Mouse (Mus musculus): ENCODE results near the gene Eef1a2.
"Not testable (repeated sequence)": the region's sequence is repeated elsewhere in the genome, so short reads cannot be mapped to it uniquely, and the experiment has no call there.

The Eef1a2 gene

DNA sequence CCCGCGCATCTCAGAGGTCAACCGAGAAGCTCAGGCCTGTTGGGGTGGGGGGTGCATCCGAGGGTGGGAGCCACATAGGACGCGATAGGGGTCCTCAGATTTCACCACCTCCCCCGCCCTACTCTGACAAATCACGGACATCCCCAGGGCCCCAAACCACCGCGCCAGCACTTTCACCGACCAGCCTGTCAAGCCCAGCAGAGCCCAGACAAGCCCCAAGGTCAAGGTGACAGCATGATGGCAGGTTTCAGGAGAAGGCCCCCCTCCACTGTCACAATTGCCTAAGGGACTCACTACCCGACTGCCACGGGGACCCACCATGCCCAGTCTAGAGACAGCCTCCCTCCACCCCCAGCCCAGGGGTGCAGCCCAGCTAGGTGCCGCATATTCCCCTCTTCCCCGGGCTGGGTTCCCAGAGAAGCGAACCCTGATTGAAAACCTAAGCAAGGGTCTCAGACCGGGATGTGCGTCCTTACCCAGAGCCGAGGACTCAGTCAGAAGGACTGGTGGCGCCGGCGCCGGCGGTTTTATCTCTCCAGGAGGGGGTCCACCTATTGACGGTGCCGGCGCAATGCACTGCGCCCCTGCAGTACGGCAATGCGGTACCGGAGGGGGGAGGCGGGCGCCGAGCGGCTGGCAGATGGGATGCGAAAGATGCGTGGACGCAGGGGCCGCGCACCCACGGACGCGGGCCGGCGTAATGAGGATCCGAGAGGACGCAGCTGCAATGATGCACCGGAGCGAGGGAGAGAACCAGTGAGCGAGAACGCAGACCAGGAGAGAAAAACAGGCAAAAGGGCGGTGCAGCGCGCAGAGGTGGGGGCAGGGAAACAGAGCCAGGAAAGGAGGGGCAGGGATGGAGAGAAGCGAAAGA is at the start of gene Eef1a2:
TSS of gene Eef1a2 (minus strand) at position 767 of the 874 bp plus-strand sequence.
- peak; percentile 89 for DNase-seq

GRCm38 (mm10) chr2:181206118-181206517 is 49.3 kb upstream of the Eef1a2 start:
- no peak for DNase-seq

DNA sequence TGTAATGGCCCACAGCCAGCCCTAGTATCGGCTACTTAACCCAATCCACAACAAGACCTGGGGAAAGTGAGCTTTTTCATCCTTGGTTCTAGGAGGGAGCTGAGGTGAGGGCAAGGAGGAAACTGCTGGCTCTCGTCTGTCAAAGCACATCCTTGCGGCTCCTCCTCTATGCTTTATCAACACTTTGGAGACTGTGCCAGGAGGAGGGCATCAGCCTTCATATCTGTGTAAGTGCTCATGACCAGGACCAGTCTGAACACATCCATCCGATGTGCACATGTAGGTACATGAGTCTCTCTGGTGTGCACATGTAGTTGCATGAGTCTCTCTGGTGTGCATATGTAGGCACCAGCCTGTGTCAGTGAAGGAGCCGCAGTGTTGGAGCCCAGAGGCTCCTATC is 48.9 kb upstream of the Eef1a2 start:
- no peak for DNase-seq

- DNase-seq, result no peak
Observed at GRCm38 (mm10) chr2:181202886-181203285, 46.1 kb upstream of the Eef1a2 start.

GRCm38 (mm10) chr2:181202422-181202821 is 45.6 kb upstream of the Eef1a2 start, which contains the start of gene Ptk6:
Ptk6 (minus strand) TSS chr2:181202789.
- no peak for DNase-seq

DNA sequence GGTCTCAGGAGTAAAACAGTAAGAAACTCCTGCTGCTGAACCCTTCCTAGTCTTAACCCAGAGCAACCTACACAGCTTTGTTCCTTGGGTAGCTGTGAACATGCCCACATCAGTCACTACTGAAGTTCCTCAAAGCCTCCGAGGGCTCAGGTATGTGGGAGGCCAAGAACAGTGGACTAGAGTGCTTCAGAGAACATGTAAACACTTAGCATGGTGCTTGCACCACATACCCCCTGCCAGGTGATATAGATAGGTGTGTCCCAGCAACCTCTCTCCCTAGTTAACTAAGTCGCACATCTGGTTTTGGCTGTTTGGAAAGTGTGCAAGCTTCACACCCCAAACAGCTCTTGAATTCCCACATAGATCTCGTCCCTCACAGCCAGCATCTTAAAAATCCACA is 44.8 kb upstream of the Eef1a2 start:
- DNase-seq, result no peak

DNA sequence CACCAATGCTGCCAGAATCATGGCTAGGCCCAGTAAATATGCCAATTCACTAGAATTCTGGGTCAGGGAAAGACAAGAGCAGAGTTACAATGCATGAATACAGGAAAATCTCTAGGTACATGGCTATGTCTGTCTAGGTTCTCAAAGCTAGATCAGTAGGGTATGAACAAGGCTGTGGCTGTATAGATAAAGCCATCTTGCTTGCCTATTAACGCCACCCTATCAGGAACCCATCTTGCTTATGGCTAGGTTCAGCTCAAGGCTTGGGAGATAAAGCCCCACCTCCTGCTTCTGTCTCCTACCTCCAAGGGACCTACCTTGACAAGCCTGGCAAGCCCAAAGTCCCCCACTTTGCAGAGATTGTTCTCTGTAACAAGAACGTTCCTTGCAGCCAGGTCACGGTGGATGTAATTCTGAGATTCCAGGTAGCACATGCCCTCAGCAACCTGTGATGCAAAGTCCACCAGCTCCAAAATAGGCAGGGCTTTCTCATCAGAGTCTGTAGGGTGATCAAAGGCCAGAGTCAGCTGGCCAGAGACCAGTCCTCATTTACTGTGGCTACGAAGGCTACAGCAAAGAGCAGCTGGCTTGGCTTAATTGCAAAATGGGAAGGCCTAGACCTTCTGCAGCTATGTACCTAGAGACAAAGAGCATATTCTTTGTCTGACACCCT is 40.0 kb upstream of the Eef1a2 start:
- no peak for DNase-seq

- no peak for DNase-seq
Observed at GRCm38 (mm10) chr2:181193044-181193443, 36.2 kb upstream of the Eef1a2 start.

DNA sequence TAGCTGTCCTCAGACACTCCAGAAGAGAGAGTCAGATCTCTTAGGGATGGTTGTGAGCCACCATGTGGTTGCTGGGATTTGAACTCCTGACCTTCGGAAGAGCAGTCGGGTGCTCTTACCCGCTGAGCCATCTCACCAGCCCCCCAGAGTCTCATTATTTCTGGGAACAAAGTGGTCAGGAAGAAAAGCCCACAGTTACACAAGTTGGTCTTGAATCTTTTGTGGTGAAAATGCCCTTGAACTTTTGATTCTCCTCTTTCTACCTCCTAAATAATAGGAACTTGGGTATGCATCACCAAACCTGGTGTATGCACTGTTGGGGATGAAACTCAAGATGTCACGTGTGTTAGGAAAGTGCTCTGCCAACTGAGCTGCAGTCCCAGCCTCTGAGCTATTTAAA is 35.1 kb upstream of the Eef1a2 start:
- DNase-seq, result no peak

DNA sequence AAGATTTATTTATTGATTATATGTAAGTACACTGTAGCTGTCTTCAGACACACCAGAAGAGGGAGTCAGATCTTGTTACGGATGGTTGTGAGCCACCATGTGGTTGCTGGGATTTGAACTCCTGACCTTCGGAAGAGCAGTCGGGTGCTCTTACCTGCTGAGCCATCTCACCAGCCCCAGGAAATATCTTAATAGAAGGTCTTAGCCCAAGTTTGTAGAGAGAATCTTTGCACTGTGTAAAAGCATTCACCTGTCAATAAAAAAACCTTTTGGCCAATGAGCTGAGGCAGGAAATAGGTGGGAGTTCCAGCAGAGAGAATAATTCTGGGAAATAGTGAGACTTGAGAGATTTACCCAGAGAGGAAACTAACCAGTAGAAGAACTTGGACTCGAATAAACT is 34.6 kb upstream of the Eef1a2 start:
- not testable (repeated sequence) for DNase-seq

GRCm38 (mm10) chr2:181189321-181189720 is 32.5 kb upstream of the Eef1a2 start:
- no peak for DNase-seq

- no peak for DNase-seq
Observed at GRCm38 (mm10) chr2:181188681-181189080, 31.9 kb upstream of the Eef1a2 start.

DNA sequence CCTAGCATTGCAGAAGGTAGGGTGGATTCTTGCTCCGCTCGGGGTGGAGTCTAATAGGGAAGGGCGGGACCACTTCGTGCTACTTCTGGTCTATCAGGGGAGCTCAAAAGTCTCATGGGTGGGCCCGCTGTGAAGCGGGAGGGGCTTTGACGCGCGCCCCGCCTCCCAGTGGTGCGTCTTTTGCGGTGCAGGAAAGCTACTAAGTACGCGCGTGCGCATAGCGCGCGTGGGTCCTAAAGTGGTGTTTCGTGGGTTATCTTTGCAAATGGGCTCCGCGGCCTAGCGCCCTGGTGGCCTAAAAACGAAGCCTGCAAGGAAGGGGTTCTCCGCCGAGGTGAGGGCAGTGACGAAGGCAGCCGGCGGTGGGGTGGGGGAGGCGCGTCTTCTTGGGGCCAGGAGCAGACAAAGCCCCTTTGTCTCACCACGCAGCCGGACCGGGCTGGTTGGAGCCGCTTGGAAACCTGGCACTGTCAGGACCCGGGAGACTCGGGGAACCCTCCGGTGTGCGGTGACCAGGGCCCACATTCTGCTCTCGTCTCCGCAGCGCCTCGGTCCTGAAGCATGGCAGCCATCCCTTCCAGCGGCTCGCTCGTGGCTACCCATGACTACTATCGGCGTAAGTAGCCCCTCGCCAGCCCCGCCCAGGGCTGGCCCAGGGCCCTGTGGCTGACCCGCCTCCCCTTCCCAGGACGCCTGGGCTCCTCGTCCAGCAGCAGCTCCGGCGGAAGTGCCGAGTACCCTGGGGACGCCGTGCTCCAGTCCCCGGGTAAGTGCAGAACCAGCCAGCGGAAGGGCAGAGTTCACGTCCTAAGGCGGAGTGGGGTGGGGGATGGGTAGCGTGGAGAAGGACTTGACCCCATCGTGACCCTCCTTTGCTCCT is 30.5 kb upstream of the Eef1a2 start, which contains the start of gene Ppdpf:
TSS of gene Ppdpf (plus strand) at position 127 of the 880 bp plus-strand sequence.
- peak; percentile 80 for DNase-seq

GRCm38 (mm10) chr2:181186635-181187034 is 29.8 kb upstream of the Eef1a2 start:
- DNase-seq, result peak; percentile 89

GRCm38 (mm10) chr2:181180898-181181297 is 24.1 kb upstream of the Eef1a2 start:
- no peak for DNase-seq

DNA sequence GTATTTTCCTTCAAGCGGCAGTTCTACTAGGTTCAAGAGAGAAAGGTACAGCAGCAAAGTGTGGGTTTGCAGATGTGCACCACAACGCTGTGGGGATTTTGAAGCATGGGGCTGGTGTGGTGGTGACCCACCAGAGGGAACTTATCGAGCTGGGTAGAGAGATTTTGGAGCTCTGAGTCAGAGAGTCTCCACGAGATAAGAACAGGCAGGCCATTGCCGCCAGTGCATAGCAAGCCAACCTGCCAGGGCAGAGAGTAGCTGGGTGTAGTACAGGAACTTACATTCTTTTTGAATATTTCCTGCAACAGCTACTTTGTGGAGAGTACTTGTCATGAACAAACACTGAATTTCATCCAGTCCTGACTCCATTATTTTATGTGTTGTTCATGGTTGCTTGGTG is 21.7 kb upstream of the Eef1a2 start:
- DNase-seq, result no peak

DNA sequence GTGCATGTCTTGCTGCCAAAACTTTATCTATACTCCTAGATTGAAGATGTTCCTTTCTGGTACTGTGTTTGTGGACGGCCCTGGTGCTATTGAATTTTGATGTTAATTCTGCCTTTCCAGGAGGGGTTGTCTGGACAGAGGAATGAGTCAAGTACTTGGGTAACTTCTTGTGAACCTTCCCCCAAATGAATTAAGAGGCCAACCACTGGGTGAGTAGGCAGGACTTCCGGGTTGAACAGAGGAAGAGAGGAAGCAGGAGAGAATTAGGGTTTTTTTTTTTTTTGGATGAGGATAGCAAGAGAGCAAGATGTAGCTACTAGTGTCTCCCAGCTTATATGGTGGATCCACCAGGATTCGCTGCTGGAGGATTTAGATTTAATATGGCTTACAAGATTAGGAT is 21.2 kb upstream of the Eef1a2 start:
- no peak for DNase-seq

- DNase-seq, result no peak
Observed at GRCm38 (mm10) chr2:181174646-181175045, 17.8 kb upstream of the Eef1a2 start.

- DNase-seq, result no peak
Observed at GRCm38 (mm10) chr2:181166469-181166868, 9.7 kb upstream of the Eef1a2 start.

GRCm38 (mm10) chr2:181160821-181161220 is 4.0 kb upstream of the Eef1a2 start:
- DNase-seq, result no peak

- DNase-seq, result peak; percentile 60
Observed at GRCm38 (mm10) chr2:181159771-181160170, 3.0 kb upstream of the Eef1a2 start.

- DNase-seq, result peak; percentile 87
Observed at GRCm38 (mm10) chr2:181159091-181159514, 2.3 kb upstream of the Eef1a2 start.

GRCm38 (mm10) chr2:181158471-181158870 is 1.7 kb upstream of the Eef1a2 start:
- peak; percentile 35 for DNase-seq

Data from cerebellum, adult 8-10 months (tissue).